Mouse (Mus musculus) lung, embryonic 15.5 days (tissue): ENCODE results near the gene Ccdc159. TPM values are rescaled to one million over a fixed set of nuclear protein-coding genes. Genes with fewer than 3 reads are reported as not detected.

Experiments
- ATAC-seq: fragments of 200-750 bp; cut with Nextera tagmentation; 2 replicates; pipeline ENCODE4 v1.8.0; 2017; ENCODE audit warnings: moderate number of reproducible peaks, borderline replicate concordance; ENCODE audit not compliant: low FRiP score, low TSS enrichment; ENCODE audit errors: extremely low read depth
- H3K27ac ChIP-seq: fragments of 300-500 bp; sonication (generic); 2 replicates; pipeline ENCODE4 v1.5.1; 2015; ENCODE audit warnings: moderate library complexity, mild to moderate bottlenecking, inconsistent platforms
- H3K27me3 ChIP-seq: fragments of 300-500 bp; sonication (generic); 2 replicates; pipeline ENCODE4 v1.6.1; 2015; ENCODE audit warnings: inconsistent platforms
- H3K36me3 ChIP-seq: fragments of 300-500 bp; sonication (generic); 2 replicates; pipeline ENCODE4 v1.6.1; 2015; ENCODE audit warnings: inconsistent platforms
- H3K4me1 ChIP-seq: fragments of 300-500 bp; sonication (generic); 2 replicates; pipeline ENCODE4 v1.6.1; 2015; ENCODE audit warnings: inconsistent platforms
- H3K4me2 ChIP-seq: fragments of 300-500 bp; sonication (generic); 2 replicates; pipeline ENCODE4 v1.6.1; 2015; ENCODE audit warnings: inconsistent platforms, mild to moderate bottlenecking, moderate library complexity
- H3K4me3 ChIP-seq: fragments of 300-500 bp; sonication (generic); 2 replicates; pipeline ENCODE4 v1.5.1; 2015; ENCODE audit warnings: mild to moderate bottlenecking, inconsistent platforms
- H3K9ac ChIP-seq: fragments of 300-500 bp; sonication (generic); 2 replicates; pipeline ENCODE4 v1.6.1; 2015; ENCODE audit warnings: inconsistent platforms
- H3K9me3 ChIP-seq: fragments of 300-500 bp; sonication (generic); 2 replicates; pipeline ENCODE4 v1.6.1; 2016; ENCODE audit warnings: inconsistent platforms
- whole genome bisulfite sequencing: fragments of 180-500 bp; shearing (Covaris S2); methylation state at CpG from one replicate; pipeline ENCODE4 v1.1.7; 2015; 5-methylcytosine and 5-hydroxymethylcytosine counted together
- polyA plus RNA-seq: library from polyadenylated mRNA; unstranded; fragments of >200 nt; fragmentation: Nextera tagmentation; extraction: Ambion mirVana; gene quantifications from 2 replicates; pipeline ENCODE4 v1.2.1, GENCODE M21; 2015

Ccdc159 gene
- polyA plus RNA-seq, 1 experiment from 2014 or later: 4.6 TPM

GRCm38 (mm10) chr9:21963417-21963816 lies 36.1 kb downstream of the Ccdc159 start, which contains the start of gene Epor:
Epor (minus strand) TSS chr9:21963506.
- no peak within 1 kb of the TSS for H3K27ac ChIP-seq
- H3K27me3 ChIP-seq: peaks cover 35% of the 10 kb centered on the region
- peak within 1 kb of the TSS; percentile 43 for H3K9ac ChIP-seq
- H3K4me2 ChIP-seq: peak within 1 kb of the TSS; percentile 84
- WGBS: 14% methylated on average over 8 of the region's 8 CpGs
- H3K4me3 ChIP-seq: peak within 1 kb of the TSS; percentile 47
- no peaks in the 10 kb centered on the region for H3K36me3 ChIP-seq
- ATAC-seq: peak; percentile 43; the same call in 1 of the 2 replicates
- H3K9me3 ChIP-seq: no peaks in the 10 kb centered on the region
- H3K4me1 ChIP-seq: peaks cover 35% of the 10 kb centered on the region

GRCm38 (mm10) chr9:21968883-21969282 lies 41.6 kb downstream of the Ccdc159 start:
- WGBS: 29% methylated on average over 6 of the region's 6 CpGs
- Histone ChIP-seq H3K4me2 (no peak overlapping the region), H3K4me1 (no peaks in the 10 kb centered on the region), H3K36me3 (no peaks in the 10 kb centered on the region; the same call in 1 of the 2 replicates), H3K27me3 (no peaks in the 10 kb centered on the region), H3K4me3 (no peak overlapping the region), H3K9me3 (no peaks in the 10 kb centered on the region), H3K9ac (no peak overlapping the region), H3K27ac (no peak overlapping the region)
- no peak for ATAC-seq

- 84% methylated on average over 4 of the region's 4 CpGs for WGBS
- H3K4me3 ChIP-seq: no peak overlapping the region
- no peak overlapping the region for H3K9ac ChIP-seq
- no peaks in the 10 kb centered on the region; the same call in 1 of the 2 replicates for H3K36me3 ChIP-seq
- ATAC-seq: no peak
- no peak overlapping the region for H3K27ac ChIP-seq
- H3K4me1 ChIP-seq: no peaks in the 10 kb centered on the region
- no peak overlapping the region for H3K4me2 ChIP-seq
- H3K27me3 ChIP-seq: no peaks in the 10 kb centered on the region
- no peaks in the 10 kb centered on the region for H3K9me3 ChIP-seq
These were observed 42.0 kb downstream of the Ccdc159 start for GRCm38 (mm10) chr9:21969304-21969703.

GRCm38 (mm10) chr9:21976626-21977175 lies 49.4 kb downstream of the Ccdc159 start:
- Histone ChIP-seq H3K4me2 (no peak overlapping the region), H3K36me3 (no peaks in the 10 kb centered on the region; the same call in 1 of the 2 replicates), H3K27me3 (peaks cover 5% of the 10 kb centered on the region; the same call in 1 of the 2 replicates), H3K9ac (no peak overlapping the region), H3K4me3 (no peak overlapping the region), H3K27ac (no peak overlapping the region), H3K4me1 (no peaks in the 10 kb centered on the region), H3K9me3 (no peaks in the 10 kb centered on the region)
- WGBS: 76% methylated on average over 10 of the region's 10 CpGs
- no peak for ATAC-seq

- peaks cover 5% of the 10 kb centered on the region; the same call in 1 of the 2 replicates for H3K27me3 ChIP-seq
- 65% methylated on average over 5 of the region's 5 CpGs for WGBS
- H3K4me1 ChIP-seq: no peaks in the 10 kb centered on the region
These were observed 50.1 kb downstream of the Ccdc159 start for GRCm38 (mm10) chr9:21977331-21977730.

GRCm38 (mm10) chr9:21977972-21978371 lies 50.7 kb downstream of the Ccdc159 start:
- H3K4me2 ChIP-seq: no peak overlapping the region
- H3K9me3 ChIP-seq: no peaks in the 10 kb centered on the region
- H3K9ac ChIP-seq: no peak overlapping the region
- ATAC-seq: no peak
- no peak overlapping the region for H3K4me3 ChIP-seq
- peaks cover 5% of the 10 kb centered on the region; the same call in 1 of the 2 replicates for H3K27me3 ChIP-seq
- 22% methylated on average over 2 of the region's 2 CpGs for WGBS
- no peak overlapping the region for H3K27ac ChIP-seq
- no peaks in the 10 kb centered on the region for H3K36me3 ChIP-seq
- H3K4me1 ChIP-seq: no peaks in the 10 kb centered on the region

More at GRCm38 (mm10) chr9:21977331-21977730, 50.1 kb downstream of the Ccdc159 start:
- Histone ChIP-seq H3K4me2 (no peak overlapping the region), H3K9ac (no peak overlapping the region), H3K9me3 (no peaks in the 10 kb centered on the region), H3K27ac (no peak overlapping the region), H3K4me3 (no peak overlapping the region), H3K36me3 (no peaks in the 10 kb centered on the region; the same call in 1 of the 2 replicates)
- no peak for ATAC-seq

GRCm38 (mm10) chr9:21978398-21979128 lies 51.3 kb downstream of the Ccdc159 start:
- no peak overlapping the region for H3K9ac ChIP-seq
- no peaks in the 10 kb centered on the region for H3K4me1 ChIP-seq
- H3K4me2 ChIP-seq: no peak overlapping the region
- no peak for ATAC-seq
- H3K27ac ChIP-seq: no peak overlapping the region
- no peaks in the 10 kb centered on the region for H3K36me3 ChIP-seq
- WGBS: 82% methylated on average over 4 of the region's 4 CpGs
- H3K9me3 ChIP-seq: no peaks in the 10 kb centered on the region
- H3K27me3 ChIP-seq: peaks cover 5% of the 10 kb centered on the region; the same call in 1 of the 2 replicates
- H3K4me3 ChIP-seq: no peak overlapping the region

GRCm38 (mm10) chr9:21983911-21984310 lies 56.6 kb downstream of the Ccdc159 start:
- no peak overlapping the region for H3K4me2 ChIP-seq
- 31% methylated on average over 3 of the region's 3 CpGs for WGBS
- no peak overlapping the region for H3K9ac ChIP-seq
- no peaks in the 10 kb centered on the region for H3K9me3 ChIP-seq
- H3K4me1 ChIP-seq: peaks cover 13% of the 10 kb centered on the region
- no peak for ATAC-seq
- peaks cover 39% of the 10 kb centered on the region for H3K27me3 ChIP-seq
- no peaks in the 10 kb centered on the region for H3K36me3 ChIP-seq
- no peak overlapping the region for H3K4me3 ChIP-seq
- no peak overlapping the region for H3K27ac ChIP-seq

Other genes with a start within 250 kb of the Ccdc159 start
- 38.9 and 39.5 TPM in 2 replicates for gene Ldlr, start 204.0 kb upstream of the Ccdc159 start, polyA plus RNA-seq
- gene Spc24, start 167.2 kb upstream of the Ccdc159 start, polyA plus RNA-seq: 154 TPM in 2 replicates
- 27.7 and 30.0 TPM in 2 replicates for gene Kank2, start 128.7 kb upstream of the Ccdc159 start, polyA plus RNA-seq
- gene Angptl8, start 92.0 kb upstream of the Ccdc159 start, polyA plus RNA-seq: 2.1 and 2.3 TPM in 2 replicates
- gene Dock6, start 74.8 kb upstream of the Ccdc159 start, polyA plus RNA-seq: 62.0 and 68.0 TPM in 2 replicates
- gene Rab3d, start 9.3 kb upstream of the Ccdc159 start, polyA plus RNA-seq: 15.3 and 20.2 TPM in 2 replicates
- gene Tmem205, start 85 bp downstream of the Ccdc159 start, polyA plus RNA-seq: 51.9 and 52.6 TPM in 2 replicates
- 7.8 and 8.0 TPM in 2 replicates for gene Plppr2, start 9.6 kb downstream of the Ccdc159 start, polyA plus RNA-seq
- 6.5 and 6.7 TPM in 2 replicates for gene Swsap1, start 28.3 kb downstream of the Ccdc159 start, polyA plus RNA-seq
- gene Epor, start 36.0 kb downstream of the Ccdc159 start, polyA plus RNA-seq: 6.8 and 7.3 TPM in 2 replicates
- 4.9 and 7.2 TPM in 2 replicates for gene Rgl3, start 62.0 kb downstream of the Ccdc159 start, polyA plus RNA-seq
- 3.9 and 4.4 TPM in 2 replicates for gene Ccdc151, start 75.2 kb downstream of the Ccdc159 start, polyA plus RNA-seq
- gene Prkcsh, start 75.3 kb downstream of the Ccdc159 start, polyA plus RNA-seq: 127 and 137 TPM in 2 replicates
- 0.25 and 0.51 TPM in 2 replicates for gene Elavl3, start 124.6 kb downstream of the Ccdc159 start, polyA plus RNA-seq
- gene Gm49318, start 143.8 kb downstream of the Ccdc159 start, polyA plus RNA-seq: not detected in 2 replicates
- 13.4 and 15.3 TPM in 2 replicates for gene Zfp653, start 143.9 kb downstream of the Ccdc159 start, polyA plus RNA-seq
- gene Ecsit, start 158.0 kb downstream of the Ccdc159 start, polyA plus RNA-seq: 33.2 and 33.9 TPM in 2 replicates
- gene Cnn1, start 171.7 kb downstream of the Ccdc159 start, polyA plus RNA-seq: 60.9 and 71.5 TPM in 2 replicates
- gene Elof1, start 189.7 kb downstream of the Ccdc159 start, polyA plus RNA-seq: 196 and 210 TPM in 2 replicates
- gene Acp5, start 208.2 kb downstream of the Ccdc159 start, polyA plus RNA-seq: 6.2 and 6.4 TPM in 2 replicates
- 77.3 and 84.7 TPM in 2 replicates for gene Pigyl, start 229.4 kb downstream of the Ccdc159 start, polyA plus RNA-seq